Mouse (Mus musculus) layer of hippocampus, adult 9-11 months (tissue): ENCODE data around the gene Lce1c.
"Not testable (repeated sequence)": the region's sequence is repeated elsewhere in the genome, so short reads cannot be mapped to it uniquely, and the experiment has no call there.

Experiments
- DNase-seq: peaks from one replicate; pipeline ENCODE4 v3.0.0; 2022

The Lce1c gene

DNA sequence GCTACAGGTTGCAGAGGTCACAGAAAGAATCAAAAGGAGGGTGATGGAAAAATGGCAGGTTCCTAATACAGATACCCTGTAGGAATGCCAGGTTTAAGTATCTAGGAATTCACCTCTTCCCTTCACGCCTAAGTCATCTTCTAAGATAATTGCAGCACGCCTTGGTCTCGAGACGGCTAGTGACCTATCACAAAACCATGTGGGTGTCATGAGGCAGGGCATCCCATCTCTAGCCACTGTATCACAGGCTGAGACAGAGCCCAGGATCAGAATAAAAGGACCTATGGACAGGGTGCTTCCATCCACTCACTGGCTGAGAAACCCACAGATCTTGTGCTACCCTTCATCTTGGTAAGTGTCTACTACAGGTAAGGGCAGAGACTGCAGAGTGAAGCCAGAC lies at the start of gene Lce1c:
Gene Lce1c, plus strand, starts transcription at position 301 of the 400 bp plus-strand sequence.
- DNase-seq = no peak

DNA sequence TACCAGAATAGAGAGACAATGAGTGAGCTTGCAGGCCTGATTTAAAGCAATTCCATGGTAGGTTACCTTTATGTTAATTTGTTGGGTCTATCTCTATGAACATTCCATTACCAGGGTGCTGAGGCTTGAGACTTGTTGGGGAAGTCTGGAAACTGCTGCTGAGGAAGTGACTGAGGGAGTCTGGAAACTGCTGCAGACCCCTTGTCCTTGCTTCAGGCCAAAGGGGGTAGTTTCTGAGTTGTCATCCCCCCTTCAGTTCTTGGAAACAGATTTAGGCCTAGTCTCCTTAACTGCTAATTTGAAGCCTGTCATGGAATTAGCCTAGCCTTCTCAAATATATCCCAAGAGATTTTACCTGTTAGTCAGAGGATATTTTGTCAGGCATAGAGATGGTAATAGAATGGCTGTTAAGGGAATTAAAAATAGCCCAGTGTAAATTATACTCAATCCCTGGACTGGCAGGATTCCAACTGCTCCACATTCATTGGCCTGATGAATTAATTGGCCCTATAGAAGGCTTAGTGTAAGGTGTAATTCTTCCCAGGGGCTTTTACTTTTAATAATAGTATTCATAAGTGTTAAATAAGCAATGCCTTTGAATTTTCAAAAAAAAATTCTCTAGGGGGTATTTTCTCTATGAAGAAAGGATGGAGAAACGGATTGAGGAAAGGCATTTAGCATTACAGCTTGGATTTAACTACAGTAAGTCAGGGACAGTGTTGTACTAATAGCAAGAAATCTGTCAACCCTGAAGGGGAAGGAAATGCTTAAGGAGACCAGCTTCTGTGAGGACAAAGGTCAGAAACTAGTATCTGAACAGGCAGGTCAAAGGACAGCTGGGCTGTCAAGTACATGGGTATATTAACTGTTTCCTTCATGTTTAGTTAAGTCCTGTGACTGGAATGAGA lies 41.0 kb upstream of the Lce1c start:
- DNase-seq = no peak

- DNase-seq = no peak
Measured at GRCm38 (mm10) chr3:92638653-92638991, 40.4 kb upstream of the Lce1c start.

DNA sequence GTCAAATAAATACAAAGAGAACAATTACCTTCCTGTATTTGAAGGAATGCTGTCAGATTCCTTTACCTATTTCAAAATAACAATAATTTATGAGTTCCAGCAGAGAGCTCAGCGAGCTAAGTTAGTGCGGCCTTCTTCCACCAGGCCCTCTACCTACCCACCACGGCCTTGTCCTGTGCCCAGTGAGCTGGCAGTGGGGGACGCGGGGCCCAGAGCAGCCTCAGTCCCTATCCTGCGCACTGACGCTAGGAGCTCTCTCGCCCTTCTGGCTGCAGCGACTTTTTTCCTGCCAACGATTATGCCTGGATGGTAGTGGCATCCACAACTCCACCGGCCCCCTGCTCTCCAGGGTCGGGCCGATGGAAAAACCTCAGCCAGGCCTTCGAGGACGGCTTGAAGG lies 39.2 kb upstream of the Lce1c start:
- no peak for DNase-seq

DNA sequence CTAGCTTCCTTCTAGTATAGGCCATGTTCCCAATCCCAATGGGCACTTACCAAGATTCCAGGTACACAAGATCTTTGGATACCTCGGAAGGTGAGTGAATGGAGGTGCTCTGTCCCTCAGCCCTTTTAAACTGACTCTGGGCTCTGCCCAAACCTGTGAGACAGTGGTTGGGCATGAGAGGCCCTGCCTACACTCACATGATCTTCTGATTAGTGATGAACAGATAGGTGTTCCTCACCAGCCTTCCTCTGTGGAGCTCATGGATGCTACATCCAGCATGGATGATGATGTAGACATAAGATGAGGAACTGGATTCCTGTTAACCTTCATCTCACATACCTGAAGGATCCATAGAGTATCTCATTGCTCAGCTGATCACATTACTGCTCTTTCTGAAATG lies 30.8 kb upstream of the Lce1c start, which contains the start of gene Lce1a1:
Gene Lce1a1, minus strand, starts transcription at position 101 of the 400 bp plus-strand sequence.
- no peak for DNase-seq

DNA sequence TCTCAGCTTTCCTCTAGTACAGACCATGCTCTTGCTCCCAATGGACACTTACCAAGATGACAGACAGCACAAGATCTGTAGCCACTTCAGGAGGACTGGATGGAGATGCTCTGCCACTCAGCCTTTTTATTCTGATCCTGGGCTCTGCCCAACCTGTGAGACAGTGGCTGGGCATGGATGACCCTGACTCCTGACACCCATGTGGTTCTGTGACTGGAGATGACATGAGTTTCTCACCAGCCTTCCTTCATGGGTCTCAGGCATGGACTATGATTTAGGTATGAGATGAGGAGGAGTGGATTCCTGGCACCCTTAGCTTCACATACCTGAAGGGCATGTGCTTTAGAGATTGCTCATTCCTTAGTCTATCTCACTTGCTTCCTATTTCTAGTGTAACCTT lies 22.2 kb upstream of the Lce1c start, which contains the start of gene Lce1b:
Gene Lce1b, minus strand, starts transcription at position 101 of the 400 bp plus-strand sequence.
- DNase-seq = no peak

- DNase-seq = no peak
Measured at GRCm38 (mm10) chr3:92670215-92670614, 8.8 kb upstream of the Lce1c start, which contains the start of gene Lce1a2. Gene Lce1a2, minus strand, starts transcription at chr3:92670315.

GRCm38 (mm10) chr3:92687110-92687509 lies 8.1 kb downstream of the Lce1c start, which contains the start of gene Lce1d:
Gene Lce1d, minus strand, starts transcription at chr3:92687210.
- DNase-seq = no peak

GRCm38 (mm10) chr3:92689154-92689553 lies 10.1 kb downstream of the Lce1c start:
- DNase-seq = not testable (repeated sequence)

GRCm38 (mm10) chr3:92691688-92692087 lies 12.6 kb downstream of the Lce1c start:
- DNase-seq = no peak

GRCm38 (mm10) chr3:92694613-92695012 lies 15.6 kb downstream of the Lce1c start:
- no peak for DNase-seq

- no peak for DNase-seq
Measured at GRCm38 (mm10) chr3:92708974-92709373, 29.9 kb downstream of the Lce1c start, which contains the start of gene Lce1e. Gene Lce1e, minus strand, starts transcription at chr3:92709074.

- DNase-seq = no peak
Measured at GRCm38 (mm10) chr3:92715122-92715521, 36.1 kb downstream of the Lce1c start.

- no peak for DNase-seq
Measured at GRCm38 (mm10) chr3:92720250-92720649, 41.2 kb downstream of the Lce1c start, which contains the start of gene Lce1f. Gene Lce1f, minus strand, starts transcription at chr3:92720350.

- DNase-seq = no peak
Measured at GRCm38 (mm10) chr3:92722631-92723030, 43.6 kb downstream of the Lce1c start.
